Mouse (Mus musculus) ES-E14 (cell line): ENCODE measurements around the gene Cacna1d. TPM values are rescaled to one million over a fixed set of nuclear protein-coding genes. Genes with fewer than 3 reads are reported as not detected.

Experiments
- DNase-seq: peaks from one replicate; pipeline ENCODE4 v3.0.0-alpha.2; 2013; ENCODE audit warnings: low read depth, low spot score
- H3K27ac ChIP-seq: 2 replicates; pipeline ENCODE4 v1.5.1; 2012; ENCODE audit warnings: low read depth, mild to moderate bottlenecking, low read length, moderate library complexity, mixed read lengths; ENCODE audit not compliant: poor library complexity, insufficient read depth, severe bottlenecking
- H3K36me3 ChIP-seq: 2 replicates; pipeline ENCODE4 v1.6.1; 2012; ENCODE audit warnings: mild to moderate bottlenecking, low read length, moderate library complexity, mixed read lengths; ENCODE audit not compliant: control insufficient read depth, poor library complexity, insufficient read depth, severe bottlenecking
- H3K4me1 ChIP-seq, 2 experiments: fragments of 150-350 bp in 1 of 2; sonication (generic) in 1 of 2; 2 replicates each; pipeline ENCODE4 v1.6.1; 2012; ENCODE audit warnings: low read length in 2 of 2, mild to moderate bottlenecking in 1 of 2, mixed read lengths in 1 of 2; ENCODE audit not compliant: control insufficient read depth in 2 of 2, insufficient read depth in 2 of 2, poor library complexity in 1 of 2
- H3K4me3 ChIP-seq, 2 experiments: fragments of 150-350 bp in 1 of 2; sonication (generic) in 1 of 2; 2 replicates each; pipeline ENCODE4 v1.5.1; 2012; ENCODE audit warnings: low read length in 2 of 2, low read depth in 1 of 2, mild to moderate bottlenecking in 1 of 2, mixed read lengths in 1 of 2; ENCODE audit not compliant: insufficient read depth in 1 of 2, poor library complexity in 1 of 2, severe bottlenecking in 1 of 2
- H3K9ac ChIP-seq: 2 replicates; pipeline ENCODE4 v1.6.1; 2012; ENCODE audit warnings: low read depth, mild to moderate bottlenecking, low read length, mixed read lengths; ENCODE audit not compliant: poor library complexity, insufficient read depth, severe bottlenecking
- H3K9me3 ChIP-seq: fragments of 150-350 bp; sonication (generic); 2 replicates; pipeline ENCODE4 v1.6.1; 2012; ENCODE audit warnings: low read depth, mild to moderate bottlenecking, low read length; ENCODE audit not compliant: control insufficient read depth, insufficient read depth
- CHD2 ChIP-seq: IDR thresholded peaks from 2 replicates; pipeline ENCODE4 v1.6.1; 2014; ENCODE audit warnings: mild to moderate bottlenecking, low read depth, low read length, inconsistent platforms
- HCFC1 ChIP-seq: IDR thresholded peaks from 2 replicates; pipeline ENCODE4 v1.6.1; 2012; ENCODE audit warnings: low read length, inconsistent platforms, borderline replicate concordance; ENCODE audit not compliant: insufficient read depth
- MAFK ChIP-seq: IDR thresholded peaks from 2 replicates; pipeline ENCODE4 v1.6.1; 2014; ENCODE audit warnings: mild to moderate bottlenecking, low read depth, low read length, inconsistent platforms; ENCODE audit not compliant: insufficient read depth
- ZC3H11A ChIP-seq: IDR thresholded peaks from 2 replicates; pipeline ENCODE4 v1.6.1; 2012; ENCODE audit warnings: low read depth, mild to moderate bottlenecking, inconsistent platforms, low read length, borderline replicate concordance
- ZNF384 ChIP-seq: IDR thresholded peaks from 2 replicates; pipeline ENCODE4 v1.6.1; 2012; ENCODE audit warnings: low read depth, low read length, inconsistent platforms
- in situ Hi-C, 2 experiments: fragments of 600-800 bp; cut with MboI; formaldehyde crosslinking; loops; one replicate each; pipeline ENCODE4 v1.15.1; 2025; ENCODE audit warnings: low sequenced_read_pairs in 2 of 2, inconsistent platforms in 1 of 2; ENCODE audit not compliant: unreplicated experiment in 2 of 2
- total RNA-seq: library from RNA; depleted of rRNA; stranded (reverse); fragments of 300-350 nt; gene quantifications from 2 replicates; pipeline ENCODE4 v1.2.3, GENCODE M21; 2012

The Cacna1d gene
- total RNA-seq, 1 experiment = 0.36 TPM

DNA sequence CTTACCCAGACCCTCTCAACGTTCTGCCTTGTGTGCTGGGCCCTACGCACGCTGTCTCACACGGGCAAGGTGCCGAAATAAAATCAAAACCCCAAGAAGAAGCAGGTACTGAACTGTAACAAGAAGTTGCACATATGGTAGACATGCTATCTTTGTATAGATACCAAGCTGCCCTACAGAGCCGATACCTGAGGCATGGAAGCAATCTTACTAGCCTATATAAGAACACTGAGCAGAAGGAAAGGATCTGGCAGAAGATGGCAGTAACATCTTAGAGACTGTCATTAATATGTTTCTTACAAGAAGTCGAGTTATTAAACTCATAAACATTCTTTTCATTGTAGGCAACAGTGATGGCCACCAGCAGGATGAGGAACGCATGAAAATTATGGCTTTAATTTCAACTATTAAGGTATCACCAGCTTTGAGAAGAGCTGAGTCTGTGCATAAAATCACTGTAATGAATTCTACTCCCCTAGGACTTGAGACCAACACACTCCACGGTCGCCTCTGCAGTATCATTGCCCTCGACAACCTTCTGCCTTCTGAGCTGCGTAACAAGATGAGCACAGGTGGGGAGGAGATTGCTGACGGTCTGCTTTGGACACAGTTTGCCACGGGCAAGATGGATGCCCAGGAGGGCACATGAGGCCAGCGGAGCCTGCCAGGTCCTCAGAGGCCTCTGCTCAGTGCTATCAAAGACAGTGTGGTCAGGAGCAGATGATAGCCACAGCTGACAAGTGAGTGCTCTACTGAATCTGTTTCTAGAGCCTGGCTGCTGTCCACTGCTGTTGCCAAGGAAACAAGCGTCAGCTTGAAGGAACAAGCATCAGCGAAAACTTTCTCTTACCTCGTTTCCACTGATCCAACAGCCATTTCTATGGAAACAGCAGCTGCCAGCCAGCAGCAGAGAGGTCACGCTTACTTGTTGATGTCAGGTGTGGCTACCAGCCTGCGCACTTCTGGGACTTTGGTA lies 327.2 kb downstream of the Cacna1d start:
- Histone ChIP-seq H3K4me1 (no peaks in the 10 kb centered on the region), H3K9me3 (no peaks in the 10 kb centered on the region), H3K9ac (no peak overlapping the region), H3K4me3 (no peak overlapping the region), H3K36me3 (no peaks in the 10 kb centered on the region), H3K27ac (no peak overlapping the region)
- DNase-seq = no peak
- TF ChIP-seq ZC3H11A (no peak), CHD2 (no peak), ZNF384 (no peak), HCFC1 (no peak), MAFK (no peak)
- in situ Hi-C loops = no loop called here

DNA sequence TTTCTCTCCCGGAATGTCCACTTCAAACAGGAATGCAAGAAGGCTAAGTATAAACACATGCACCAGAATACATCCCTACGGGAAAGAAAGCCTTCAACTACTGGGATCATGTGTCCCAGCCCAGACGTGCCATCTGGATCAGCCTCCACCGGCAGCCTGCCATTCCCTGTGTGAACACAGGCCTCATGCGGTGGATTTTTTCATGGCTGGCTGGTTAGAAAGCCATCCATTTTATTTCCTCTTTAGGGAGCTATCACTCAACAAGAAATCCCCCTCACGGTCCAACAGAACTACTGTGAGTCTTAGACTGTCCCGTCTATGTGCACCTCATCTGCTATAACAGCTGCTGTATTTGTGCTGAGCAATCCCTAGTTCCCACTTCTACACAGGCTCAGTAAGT lies 343.5 kb downstream of the Cacna1d start:
- TF ChIP-seq ZNF384 = no peak
- Histone ChIP-seq H3K9ac (no peak overlapping the region), H3K4me1 (0 out of 4 replicates have a peak, but pooled peaks cover 0 to 2% of the 10 kb centered on the region in 2 experiments), H3K9me3 (no peaks in the 10 kb centered on the region), H3K4me3 (no peak overlapping the region), H3K36me3 (no peaks in the 10 kb centered on the region), H3K27ac (no peak overlapping the region)
- DNase-seq = no peak
- in situ Hi-C loops = loop anchor here (25.0 kb wide), 2 partner anchors 315 to 340 kb away; partner anchors contain the start of genes Cacna1d (in 1 of the 2) and Dcp1a (in 1 of the 2)

GRCm38 (mm10) chr14:30138379-30138964 lies 352.8 kb downstream of the Cacna1d start:
- in situ Hi-C loops = loop anchor here (25.0 kb wide), 2 partner anchors 324 to 349 kb away; partner anchors contain the start of genes Cacna1d (in 1 of the 2) and Dcp1a (in 1 of the 2)
- H3K4me3 ChIP-seq = no peak overlapping the region
- H3K9me3 ChIP-seq = no peaks in the 10 kb centered on the region
- H3K9ac ChIP-seq = no peak overlapping the region
- no peaks in the 10 kb centered on the region for H3K4me1 ChIP-seq
- no peaks in the 10 kb centered on the region for H3K36me3 ChIP-seq
- H3K27ac ChIP-seq = no peak overlapping the region
- TF ChIP-seq CHD2 (no peak), ZC3H11A (no peak), HCFC1 (no peak), MAFK (no peak), ZNF384 (no peak)
- no peak for DNase-seq

DNA sequence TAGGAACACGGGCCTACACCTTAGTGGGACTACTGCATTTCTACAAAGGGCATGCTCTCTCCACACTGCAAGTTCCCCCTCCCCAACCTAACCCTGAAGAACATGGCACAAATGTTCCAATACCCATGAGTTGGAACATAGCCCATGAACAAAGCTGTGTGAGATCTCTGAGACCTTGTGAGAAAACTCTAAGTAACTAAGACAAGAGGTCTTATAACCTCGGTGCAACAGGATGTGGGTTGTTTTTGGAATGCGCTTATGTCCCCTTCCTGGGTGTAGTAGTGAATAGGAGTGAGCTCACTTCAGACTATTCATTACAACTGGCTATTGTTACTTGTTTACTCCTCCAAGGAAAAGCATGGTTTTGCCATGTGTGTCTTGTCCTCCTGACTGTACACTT lies 353.3 kb downstream of the Cacna1d start:
- Histone ChIP-seq H3K4me3 (no peak overlapping the region), H3K27ac (no peak overlapping the region), H3K4me1 (peaks cover 0 to 2% of the 10 kb centered on the region in 2 experiments; a peak in 1 of 4 replicates), H3K9ac (no peak overlapping the region), H3K9me3 (no peaks in the 10 kb centered on the region), H3K36me3 (no peaks in the 10 kb centered on the region)
- in situ Hi-C loops = loop anchor here (25.0 kb wide), 2 partner anchors 324 to 349 kb away; partner anchors contain the start of genes Cacna1d (in 1 of the 2) and Dcp1a (in 1 of the 2)
- no peak for DNase-seq
- TF ChIP-seq ZNF384 = no peak
